Mouse (Mus musculus) G1E (cell line): ENCODE measurements around the gene R3hdm4. TPM values are rescaled to one million over a fixed set of nuclear protein-coding genes. Genes with fewer than 3 reads are reported as not detected.

ENCODE experiments used
- ATAC-seq: 2 replicates; pipeline ENCODE4 v1.8.0; 2016; ENCODE audit warnings: mild to moderate bottlenecking; ENCODE audit not compliant: insufficient number of reproducible peaks, poor library complexity, low FRiP score, severe bottlenecking; ENCODE audit errors: extremely low read depth
- DNase-seq: peaks from one replicate; pipeline ENCODE4 v3.0.0; 2012; ENCODE audit warnings: low spot score
- H3K27me3 ChIP-seq: 2 replicates; pipeline ENCODE4 v1.6.1; 2012; ENCODE audit warnings: mild to moderate bottlenecking, low read length, inconsistent platforms; ENCODE audit not compliant: insufficient read depth
- H3K36me3 ChIP-seq: replicated peaks from 2 replicates; pipeline ENCODE3; 2012; ENCODE audit warnings: mild to moderate bottlenecking, inconsistent platforms
- H3K4me1 ChIP-seq: 2 replicates; pipeline ENCODE4 v1.6.1; 2012; ENCODE audit warnings: low read depth, low read length, inconsistent platforms, mixed read lengths; ENCODE audit not compliant: insufficient read depth
- H3K4me3 ChIP-seq: 2 replicates; pipeline ENCODE4 v1.5.1; 2012; ENCODE audit warnings: low read depth, mild to moderate bottlenecking, inconsistent platforms, low read length, moderate library complexity, mixed read lengths
- H3K9me3 ChIP-seq: replicated peaks from 2 replicates; pipeline ENCODE4 v1.6.1; 2012; ENCODE audit warnings: inconsistent platforms
- CTCF ChIP-seq: IDR thresholded peaks from 2 replicates; pipeline ENCODE4 v1.5.1; 2012; ENCODE audit warnings: low read depth, low read length, inconsistent platforms, mixed read lengths
- GATA1 ChIP-seq: IDR thresholded peaks from 2 replicates; pipeline ENCODE4 v1.6.1; 2012; ENCODE audit warnings: borderline replicate concordance, low read length, inconsistent platforms, mixed read lengths
- GATA2 ChIP-seq: IDR thresholded peaks from 2 replicates; pipeline ENCODE4 v1.6.1; 2012; ENCODE audit warnings: low read depth, low read length, inconsistent platforms, borderline replicate concordance
- POLR2AphosphoS5 ChIP-seq: IDR thresholded peaks from 2 replicates; pipeline ENCODE4 v1.6.1; 2012; ENCODE audit warnings: low read depth, low read length, inconsistent platforms; ENCODE audit not compliant: insufficient replicate concordance
- TAL1 ChIP-seq: conservative IDR thresholded peaks from 2 replicates; pipeline ENCODE4 v1.6.1; 2012; ENCODE audit warnings: low read depth, low read length, inconsistent platforms, mixed read lengths
- polyA plus RNA-seq: library from polyadenylated mRNA; stranded (reverse); fragments of >175 nt; gene quantifications from 2 replicates; pipeline ENCODE4 v1.2.3, GENCODE M21; 2012
- total RNA-seq, 2 experiments: library from RNA; stranded (forward) in 1 of 2; stranded (reverse) in 1 of 2; fragments of 200-1000 nt in 1 of 2; fragments of >200 nt in 1 of 2; fragmentation: Nextera tagmentation in 1 of 2; gene quantifications; 2 replicates each; pipeline ENCODE4 v1.2.3; 2014 to 2017

The R3hdm4 gene
- total and polyA plus RNA-seq, 3 experiments: 35.8 to 203 (median 118) TPM

DNA sequence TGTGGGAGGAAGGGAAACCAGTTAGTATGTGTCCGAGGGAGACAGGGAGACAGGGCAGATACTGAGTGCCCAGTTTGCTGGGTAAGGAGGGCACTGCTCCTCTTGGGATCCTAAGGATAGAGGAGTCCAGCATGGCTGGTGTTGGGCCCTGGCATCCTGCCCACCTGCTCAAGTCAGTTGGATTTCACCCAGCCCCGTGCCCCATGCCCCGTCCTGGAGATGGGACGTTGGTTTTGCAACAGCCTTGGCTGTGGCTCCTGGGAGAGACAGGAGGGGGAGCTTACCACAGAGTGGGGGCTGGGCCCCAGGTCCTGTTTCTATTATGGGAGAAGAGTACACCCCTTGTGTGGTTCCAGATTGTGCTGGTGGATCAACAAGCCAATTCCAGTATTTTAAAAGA is 36.6 kb downstream of the R3hdm4 start:
- Histone ChIP-seq H3K36me3 (no peaks in the 10 kb centered on the region), H3K4me3 (no peak overlapping the region), H3K27me3 (peaks cover 56% of the 10 kb centered on the region), H3K4me1 (peaks cover 49% of the 10 kb centered on the region), H3K9me3 (no peaks in the 10 kb centered on the region)
- ATAC-seq (no peak), DNase-seq (no peak)
- TF ChIP-seq TAL1: no peak
- TF ChIP-seq GATA1: no peak
- no peak for TF ChIP-seq CTCF

DNA sequence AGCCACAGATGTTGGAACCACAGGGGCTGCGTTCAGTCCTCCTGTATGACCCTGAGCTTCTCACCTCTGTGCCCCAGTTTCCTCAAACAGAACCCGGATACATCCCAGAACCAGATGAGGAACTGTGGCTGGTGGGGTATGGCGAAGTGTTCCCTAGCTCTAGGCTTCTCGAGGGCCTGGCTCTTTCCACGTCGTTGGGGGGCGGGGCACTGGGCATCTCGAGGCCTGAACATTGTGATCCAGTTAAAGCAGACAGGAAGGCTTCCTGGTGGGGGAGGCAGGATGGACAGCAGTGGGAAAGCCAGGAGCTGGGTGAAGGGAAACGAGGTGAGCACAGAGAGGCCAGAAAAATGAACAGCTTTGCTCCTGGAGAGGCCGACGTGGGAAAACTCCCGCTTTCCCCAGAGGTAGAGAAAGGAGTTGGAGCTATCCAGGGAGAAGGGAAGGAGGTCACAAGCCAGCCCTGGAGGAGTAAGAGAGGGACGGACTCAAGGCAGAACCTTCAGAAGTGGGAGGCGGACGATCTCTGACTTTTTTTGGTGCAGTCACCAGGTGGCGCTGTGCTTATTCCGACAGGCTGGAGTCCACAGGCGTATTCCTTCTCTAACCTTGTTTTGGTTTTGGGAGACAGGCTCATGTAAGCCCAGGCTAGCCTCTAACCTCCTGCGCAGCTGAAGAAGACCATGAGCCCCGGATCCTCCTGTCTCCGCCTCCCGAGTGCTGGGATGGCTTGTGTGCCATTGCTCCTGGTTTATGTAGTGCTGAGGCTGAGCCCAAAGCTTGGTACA is 37.5 kb downstream of the R3hdm4 start:
- ATAC-seq (no peak), DNase-seq (peak; percentile 62)
- H3K36me3 ChIP-seq: no peaks in the 10 kb centered on the region
- H3K4me1 ChIP-seq: peaks cover 55% of the 10 kb centered on the region
- TF ChIP-seq TAL1 (no peak), CTCF (peak; percentile 70)
- no peaks in the 10 kb centered on the region for H3K9me3 ChIP-seq
- no peak overlapping the region for H3K4me3 ChIP-seq
- H3K27me3 ChIP-seq: peaks cover 57% of the 10 kb centered on the region

DNA sequence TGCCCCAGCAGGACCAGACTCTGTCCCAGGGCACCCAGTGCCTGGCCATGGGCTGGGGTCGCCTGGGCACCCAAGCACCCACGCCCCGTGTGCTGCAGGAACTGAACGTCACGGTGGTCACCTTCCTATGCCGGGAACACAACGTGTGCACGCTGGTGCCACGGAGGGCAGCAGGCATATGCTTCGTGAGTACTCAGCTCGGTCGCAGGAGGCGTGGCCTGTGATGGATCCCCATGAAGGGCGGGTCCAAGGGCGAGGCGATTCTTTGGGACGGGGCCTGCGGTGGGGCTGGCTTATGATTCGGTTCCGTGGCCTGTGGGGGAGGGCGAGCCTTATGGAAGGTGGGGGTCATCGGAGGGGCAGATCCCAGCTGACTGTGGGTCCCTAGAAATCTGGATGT is 39.0 kb downstream of the R3hdm4 start:
- ATAC-seq (no peak), DNase-seq (no peak)
- Histone ChIP-seq H3K36me3 (no peaks in the 10 kb centered on the region), H3K4me3 (no peak overlapping the region; the same call in 1 of the 2 replicates), H3K9me3 (no peaks in the 10 kb centered on the region), H3K27me3 (peaks cover 45% of the 10 kb centered on the region), H3K4me1 (peaks cover 68% of the 10 kb centered on the region)
- TF ChIP-seq GATA2 (no peak), TAL1 (no peak), GATA1 (no peak), CTCF (no peak)

DNA sequence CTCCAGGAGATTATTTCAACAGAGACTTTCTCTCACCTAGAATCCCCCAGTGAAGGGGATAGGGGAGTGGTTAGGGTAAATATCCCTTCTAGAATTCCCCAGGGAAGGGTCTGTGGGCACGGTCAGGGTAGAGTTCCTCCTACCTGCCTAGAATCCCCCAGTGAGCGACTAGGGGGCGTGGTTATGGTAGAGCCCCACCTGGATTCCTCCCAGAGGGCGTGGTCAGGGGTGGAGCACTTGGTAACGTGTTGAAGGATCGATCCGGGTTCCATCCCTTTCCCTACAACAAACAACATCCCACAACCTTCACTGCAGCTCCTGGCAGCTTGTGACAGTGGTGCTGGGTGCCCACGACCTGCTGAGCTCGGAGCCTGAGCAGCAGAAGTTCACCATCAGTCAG is 40.3 kb downstream of the R3hdm4 start:
- Histone ChIP-seq H3K36me3 (no peaks in the 10 kb centered on the region), H3K4me1 (peaks cover 79% of the 10 kb centered on the region), H3K9me3 (no peaks in the 10 kb centered on the region), H3K4me3 (no peak overlapping the region), H3K27me3 (peaks cover 36% of the 10 kb centered on the region)
- no peak for ATAC-seq
- no peak for DNase-seq
- no peak for TF ChIP-seq GATA1
- TF ChIP-seq POLR2AphosphoS5: no peak
- no peak for TF ChIP-seq CTCF
- TF ChIP-seq GATA2: no peak
- TF ChIP-seq TAL1: no peak

DNA sequence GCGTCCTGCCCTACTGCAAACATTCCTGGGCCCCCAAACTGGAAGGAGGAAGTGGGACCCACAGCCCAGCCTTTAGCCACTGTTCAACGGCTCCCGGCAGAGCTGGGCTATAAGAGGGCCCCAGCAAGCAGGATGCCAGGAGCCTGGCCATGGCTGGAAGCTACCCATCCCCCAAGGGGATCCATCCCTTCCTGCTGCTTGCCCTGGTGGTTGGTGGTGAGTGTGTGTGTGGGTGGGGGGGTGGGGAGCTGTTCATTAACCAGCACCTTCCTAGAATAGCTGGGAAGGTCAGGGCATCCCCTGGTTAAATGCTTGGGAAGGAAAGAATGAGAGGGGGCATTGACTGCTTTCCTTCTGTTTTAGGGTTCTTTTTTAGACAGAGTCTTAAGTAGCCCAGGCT is 41.5 kb downstream of the R3hdm4 start:
- ATAC-seq: no peak
- TF ChIP-seq TAL1 (no peak), GATA2 (no peak)
- Histone ChIP-seq H3K4me3 (no peak overlapping the region), H3K9me3 (no peaks in the 10 kb centered on the region), H3K27me3 (peaks cover 43% of the 10 kb centered on the region), H3K36me3 (no peaks in the 10 kb centered on the region), H3K4me1 (peaks cover 83% of the 10 kb centered on the region)
- no peak for DNase-seq

DNA sequence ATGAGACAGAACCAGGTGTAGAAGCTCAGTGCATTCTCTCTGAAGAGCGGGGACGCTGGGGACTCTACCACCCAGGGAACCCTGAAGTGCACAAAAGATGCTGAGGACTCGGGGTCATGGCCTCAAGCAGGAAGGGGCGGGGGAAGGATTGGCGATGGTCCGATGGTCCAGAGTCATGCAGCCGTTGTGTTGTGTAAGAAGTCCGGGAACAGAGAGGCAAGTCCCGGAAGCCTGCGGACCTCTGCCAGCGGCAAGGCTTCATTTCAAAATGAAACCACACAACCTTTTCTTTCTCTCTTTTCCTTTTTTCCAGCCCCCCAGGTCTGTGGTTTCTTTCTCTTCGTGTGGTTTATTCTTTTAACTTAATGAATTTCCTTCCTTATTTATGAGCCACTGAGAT is 43.3 kb downstream of the R3hdm4 start:
- DNase-seq (no peak), ATAC-seq (no peak)

DNA sequence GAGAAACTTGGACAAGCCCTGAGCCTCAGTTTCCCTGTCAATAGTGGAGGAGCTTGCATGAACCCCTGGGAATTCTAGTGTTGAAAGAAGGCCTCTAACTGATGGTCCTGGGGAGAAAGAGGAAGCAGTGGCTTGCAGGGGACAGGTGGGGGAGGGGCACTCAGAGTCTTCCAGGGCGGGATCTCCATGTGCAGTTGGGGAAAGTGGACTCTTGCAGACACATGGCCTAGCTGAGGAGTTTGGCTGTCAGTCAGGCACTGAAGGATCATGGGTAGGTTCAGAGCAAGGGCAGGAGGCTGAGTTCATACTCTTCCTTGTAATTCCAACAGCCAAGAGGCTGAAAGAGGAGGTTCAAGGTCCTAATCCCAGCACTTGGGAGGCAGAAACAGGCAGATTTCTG is 43.8 kb downstream of the R3hdm4 start:
- Histone ChIP-seq H3K27me3 (peaks cover 52% of the 10 kb centered on the region), H3K4me3 (peak overlapping the region; percentile 52; the same call in 1 of the 2 replicates), H3K4me1 (peaks cover 74% of the 10 kb centered on the region), H3K36me3 (no peaks in the 10 kb centered on the region), H3K9me3 (no peaks in the 10 kb centered on the region)
- TF ChIP-seq GATA1 (no peak), GATA2 (no peak), POLR2AphosphoS5 (no peak), CTCF (no peak), TAL1 (no peak)
- ATAC-seq: peak; percentile 60
- peak; percentile 91 for DNase-seq

More for the DNA sequence above, 43.3 kb downstream of the R3hdm4 start:
- Histone ChIP-seq H3K4me3 (no peak overlapping the region; the same call in 1 of the 2 replicates), H3K27me3 (peaks cover 53% of the 10 kb centered on the region), H3K36me3 (no peaks in the 10 kb centered on the region), H3K4me1 (peaks cover 77% of the 10 kb centered on the region), H3K9me3 (no peaks in the 10 kb centered on the region)
- TF ChIP-seq TAL1: no peak
- TF ChIP-seq GATA1: no peak
- TF ChIP-seq GATA2: no peak
- no peak for TF ChIP-seq CTCF
- TF ChIP-seq POLR2AphosphoS5: no peak
